Mouse (Mus musculus): ENCODE measurements around the gene Gm5105. TPM values are rescaled to one million over a fixed set of nuclear protein-coding genes. Genes with fewer than 3 reads are reported as not detected.

Gm5105 gene
- not detected in 2 replicates for polyA plus RNA-seq (2012; ENCODE audit: insufficient read depth, low replicate concordance)

DNA sequence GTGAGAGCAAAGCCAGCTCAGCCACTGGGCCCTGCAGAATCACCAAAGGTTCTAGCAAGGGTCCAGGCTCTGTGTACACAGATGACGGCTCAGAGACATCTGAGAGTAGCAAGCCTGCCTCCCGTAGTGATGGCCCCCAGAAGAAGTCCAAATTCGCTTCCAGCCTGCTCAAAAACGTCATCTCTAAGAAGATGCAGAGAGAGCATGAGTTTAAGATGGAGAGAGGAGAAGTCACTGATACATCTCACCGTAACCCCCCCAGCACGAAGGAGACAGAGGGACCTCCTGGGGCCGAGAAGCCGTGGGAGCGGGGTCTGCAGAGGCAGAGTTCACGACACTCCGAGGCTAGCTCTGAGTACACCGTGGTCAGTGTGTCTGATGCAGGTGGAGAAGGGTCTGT lies at the start of gene Gm5105:
Gm5105 (minus strand) TSS at position 101 of the 400 bp plus-strand sequence.
- H3K4me3 ChIP-seq (replicated peaks), result no peak within 1 kb of the TSS
- peaks cover 13% of the 10 kb centered on the region for H3K4me1 ChIP-seq
- no peaks in the 10 kb centered on the region for H3K36me3 ChIP-seq (replicated peaks; ENCODE audit: low read length)
- H3K9me3 ChIP-seq, result peaks cover 5% of the 10 kb centered on the region
- H3K27me3 ChIP-seq (replicated peaks), result peaks cover 67% of the 10 kb centered on the region
- TF ChIP-seq FLI1 (IDR thresholded peaks at IDR 0.05; ENCODE audit: low read length) (no peak), GATA1 (IDR thresholded peaks at IDR 0.05; ENCODE audit: borderline replicate concordance, low read length) (no peak)

DNA sequence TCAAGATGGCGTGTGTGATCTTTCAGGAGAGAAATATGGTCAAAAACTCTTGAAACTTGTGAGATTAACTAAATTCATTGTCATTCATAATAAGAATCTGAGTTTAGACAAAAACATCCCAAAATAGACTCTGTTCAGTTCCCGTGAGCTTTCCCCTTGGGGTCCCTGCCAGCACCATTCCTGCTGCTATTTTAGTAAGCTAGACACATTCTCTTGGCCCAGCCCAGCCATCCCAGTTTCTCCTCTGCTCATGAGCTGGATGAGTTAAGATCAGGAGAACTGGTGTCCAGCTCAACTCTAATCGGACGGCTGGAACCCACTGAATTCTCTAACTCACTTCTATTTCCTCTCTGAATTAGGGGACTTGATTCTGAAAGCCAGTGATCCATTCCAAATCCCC lies 49.7 kb upstream of the Gm5105 start:
- no peaks in the 10 kb centered on the region for H3K27me3 ChIP-seq (replicated peaks)
- TF ChIP-seq GATA1 (IDR thresholded peaks at IDR 0.05; ENCODE audit: borderline replicate concordance, low read length) (no peak), FLI1 (IDR thresholded peaks at IDR 0.05; ENCODE audit: low read length) (no peak)
- H3K36me3 ChIP-seq (replicated peaks; ENCODE audit: low read length), result no peaks in the 10 kb centered on the region
- H3K4me3 ChIP-seq (replicated peaks), result no peak overlapping the region
- H3K4me1 ChIP-seq, result no peaks in the 10 kb centered on the region
- H3K9me3 ChIP-seq, result no peaks in the 10 kb centered on the region

DNA sequence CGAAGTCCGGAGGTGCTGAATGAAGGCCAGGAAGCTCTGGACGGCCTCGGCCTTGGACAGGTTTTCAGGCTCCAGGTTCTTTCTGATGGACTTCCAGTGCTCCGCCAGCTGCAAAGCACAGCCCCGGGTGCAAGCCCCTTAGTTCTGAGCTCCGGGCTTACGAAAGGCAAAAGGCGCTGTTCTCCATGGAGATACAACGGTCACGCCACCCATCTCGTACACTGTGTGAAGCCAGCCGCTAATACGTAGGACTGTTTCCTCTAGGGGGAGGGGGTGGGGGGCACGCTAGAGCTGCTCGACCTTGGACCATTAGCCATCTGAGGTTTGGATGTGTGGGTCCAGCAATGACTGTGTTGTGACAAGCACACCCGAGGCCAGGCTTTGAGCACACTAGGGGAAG lies 46.9 kb upstream of the Gm5105 start:
- H3K27me3 ChIP-seq (replicated peaks), result peaks cover 3% of the 10 kb centered on the region
- H3K4me1 ChIP-seq, result peaks cover 8% of the 10 kb centered on the region; the same call in 1 of the 2 replicates
- H3K9me3 ChIP-seq, result no peaks in the 10 kb centered on the region
- no peak overlapping the region for H3K4me3 ChIP-seq (replicated peaks)
- no peaks in the 10 kb centered on the region for H3K36me3 ChIP-seq (replicated peaks; ENCODE audit: low read length)
- TF ChIP-seq FLI1 (IDR thresholded peaks at IDR 0.05; ENCODE audit: low read length), result no peak
- TF ChIP-seq GATA1 (IDR thresholded peaks at IDR 0.05; ENCODE audit: borderline replicate concordance, low read length), result no peak

DNA sequence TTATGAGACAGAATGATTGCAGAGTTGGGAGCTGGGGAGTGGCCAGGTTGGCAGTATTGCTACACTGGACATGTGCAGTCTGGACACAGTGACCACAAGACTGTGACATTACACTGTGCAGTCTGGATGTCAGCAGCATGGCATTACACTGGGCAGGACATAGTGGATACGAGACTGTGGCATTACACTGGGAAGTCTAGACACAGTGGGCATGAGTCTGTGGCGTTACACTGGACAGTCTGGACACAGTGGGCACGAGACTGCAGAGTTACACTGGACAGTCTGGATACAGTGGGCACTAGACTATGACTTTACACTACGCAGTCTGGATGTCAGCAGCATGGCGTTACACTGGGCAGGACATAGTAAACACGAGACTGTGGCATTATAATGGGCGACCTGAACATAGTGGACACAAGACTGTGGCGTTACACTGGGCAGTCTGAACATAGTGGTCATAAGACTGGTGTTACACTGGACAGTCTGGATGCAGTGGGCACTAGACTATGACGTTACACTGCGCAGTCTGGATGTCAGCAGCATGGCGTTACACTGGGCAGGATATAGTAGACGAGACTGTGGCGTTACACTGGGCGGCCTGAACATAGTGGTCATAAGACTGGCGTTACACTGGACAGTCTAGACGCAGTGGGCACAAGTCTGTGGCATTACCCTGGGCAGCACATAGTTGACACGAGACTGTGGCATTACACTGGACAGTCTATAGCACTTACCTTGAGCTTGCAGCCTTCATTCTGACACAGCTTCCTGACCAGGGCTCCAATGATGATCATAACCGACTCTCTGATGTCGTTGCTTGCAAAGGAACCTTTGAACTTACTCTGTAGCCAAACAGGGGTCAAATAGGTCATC lies 44.0 kb upstream of the Gm5105 start:
- H3K27me3 ChIP-seq (replicated peaks), result peaks cover 3% of the 10 kb centered on the region
- peaks cover 8% of the 10 kb centered on the region; the same call in 1 of the 2 replicates for H3K4me1 ChIP-seq

DNA sequence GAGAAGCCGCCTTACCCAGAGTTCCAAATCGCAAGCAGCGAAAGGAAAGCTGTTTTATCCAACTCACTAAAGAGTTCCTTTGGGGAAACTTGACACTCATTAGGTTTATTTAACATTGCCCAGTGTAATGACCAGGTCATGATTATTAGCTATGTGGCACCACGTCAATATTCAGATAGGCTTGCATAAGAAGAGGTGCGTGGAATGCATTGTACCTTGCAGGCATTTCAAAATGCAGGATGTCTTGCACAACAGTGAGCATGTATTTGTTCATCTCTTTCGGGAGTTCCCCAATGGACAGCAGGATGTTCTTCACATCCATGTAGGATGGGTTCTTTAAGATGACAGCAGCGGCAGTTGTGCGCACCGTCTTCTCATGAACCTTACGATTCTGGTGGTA lies 39.7 kb upstream of the Gm5105 start:
- H3K4me1 ChIP-seq, result peaks cover 11% of the 10 kb centered on the region; the same call in 1 of the 2 replicates
- no peak overlapping the region for H3K4me3 ChIP-seq (replicated peaks)
- TF ChIP-seq FLI1 (IDR thresholded peaks at IDR 0.05; ENCODE audit: low read length), result no peak
- TF ChIP-seq GATA1 (IDR thresholded peaks at IDR 0.05; ENCODE audit: borderline replicate concordance, low read length), result no peak
- peaks cover 3% of the 10 kb centered on the region for H3K27me3 ChIP-seq (replicated peaks)
- H3K36me3 ChIP-seq (replicated peaks; ENCODE audit: low read length), result no peaks in the 10 kb centered on the region
- H3K9me3 ChIP-seq, result no peaks in the 10 kb centered on the region

More for the DNA sequence above, 44.0 kb upstream of the Gm5105 start:
- Histone ChIP-seq H3K4me3 (replicated peaks) (peak overlapping the region; percentile 23), H3K36me3 (replicated peaks; ENCODE audit: low read length) (no peaks in the 10 kb centered on the region), H3K9me3 (no peaks in the 10 kb centered on the region)
- TF ChIP-seq FLI1 (IDR thresholded peaks at IDR 0.05; ENCODE audit: low read length) (no peak), GATA1 (IDR thresholded peaks at IDR 0.05; ENCODE audit: borderline replicate concordance, low read length) (no peak)

DNA sequence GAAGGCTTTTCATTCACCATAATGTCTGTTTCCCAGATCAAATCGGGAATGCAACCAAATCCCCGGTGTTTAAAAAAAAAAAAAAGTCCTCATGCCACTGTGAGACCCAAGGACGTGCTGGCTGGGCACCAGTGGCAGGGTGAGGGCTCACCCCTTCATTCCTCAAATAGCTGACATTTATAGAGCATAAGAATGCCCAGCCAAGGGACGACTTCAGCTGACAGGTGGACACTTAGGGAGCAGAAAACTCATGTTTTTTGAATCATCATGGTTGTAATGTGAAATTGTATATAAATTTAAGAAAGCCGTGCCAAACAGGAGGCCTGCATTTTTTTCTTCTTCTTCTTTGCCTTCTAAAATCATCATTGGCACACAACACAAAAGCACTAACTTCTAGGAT lies 37.9 kb upstream of the Gm5105 start:
- H3K4me3 ChIP-seq (replicated peaks), result no peak overlapping the region
- H3K4me1 ChIP-seq, result peaks cover 3% of the 10 kb centered on the region; the same call in 1 of the 2 replicates
- no peaks in the 10 kb centered on the region for H3K36me3 ChIP-seq (replicated peaks; ENCODE audit: low read length)
- no peaks in the 10 kb centered on the region for H3K27me3 ChIP-seq (replicated peaks)
- H3K9me3 ChIP-seq, result no peaks in the 10 kb centered on the region
- TF ChIP-seq FLI1 (IDR thresholded peaks at IDR 0.05; ENCODE audit: low read length), result no peak

DNA sequence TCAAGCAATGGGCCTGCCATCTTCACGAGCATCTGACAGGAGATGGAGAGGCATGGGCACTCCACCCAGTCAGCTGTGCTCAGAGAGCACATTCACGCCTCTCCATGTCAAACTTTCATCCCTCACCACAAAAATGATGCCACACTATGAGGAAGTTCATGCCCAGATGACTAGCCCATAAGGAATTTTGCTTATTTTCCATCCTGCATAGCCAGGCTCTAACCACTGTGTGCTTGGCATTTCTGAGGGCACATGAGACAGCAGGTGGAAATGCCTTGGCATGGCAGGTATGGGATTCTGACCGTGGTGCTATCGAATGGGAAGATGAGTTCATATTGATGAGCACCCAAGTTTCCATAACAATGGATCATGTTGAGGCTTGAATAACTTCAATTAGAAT lies 36.5 kb upstream of the Gm5105 start:
- Histone ChIP-seq H3K4me1 (peaks cover 5% of the 10 kb centered on the region), H3K4me3 (replicated peaks) (no peak overlapping the region), H3K9me3 (no peaks in the 10 kb centered on the region), H3K27me3 (replicated peaks) (no peaks in the 10 kb centered on the region), H3K36me3 (replicated peaks; ENCODE audit: low read length) (no peaks in the 10 kb centered on the region)
- no peak for TF ChIP-seq GATA1 (IDR thresholded peaks at IDR 0.05; ENCODE audit: borderline replicate concordance, low read length)
- TF ChIP-seq FLI1 (IDR thresholded peaks at IDR 0.05; ENCODE audit: low read length), result no peak

DNA sequence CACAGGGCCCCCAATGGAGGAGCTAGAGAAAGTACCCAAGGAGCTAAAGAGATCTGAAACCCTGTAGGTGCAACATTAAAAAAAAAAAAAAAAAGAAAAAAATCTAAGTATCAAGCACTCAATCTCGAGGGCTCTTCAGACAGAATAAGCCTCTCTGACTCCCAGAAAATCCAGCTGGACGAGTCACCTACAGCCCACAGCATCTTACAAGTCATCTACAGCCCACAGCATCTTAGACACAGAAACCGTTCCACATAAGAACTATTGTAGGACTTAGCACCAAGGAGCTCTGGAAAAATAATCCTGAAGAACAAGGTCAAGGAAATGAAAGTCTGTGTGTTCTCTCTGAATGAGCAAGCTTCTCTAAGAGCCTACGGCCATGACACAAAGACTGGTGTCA lies 34.7 kb upstream of the Gm5105 start:
- peaks cover 19% of the 10 kb centered on the region for H3K4me1 ChIP-seq
- H3K4me3 ChIP-seq (replicated peaks), result no peak overlapping the region
- H3K27me3 ChIP-seq (replicated peaks), result peaks cover 2% of the 10 kb centered on the region
- no peak for TF ChIP-seq FLI1 (IDR thresholded peaks at IDR 0.05; ENCODE audit: low read length)
- no peak for TF ChIP-seq GATA1 (IDR thresholded peaks at IDR 0.05; ENCODE audit: borderline replicate concordance, low read length)
- no peaks in the 10 kb centered on the region for H3K9me3 ChIP-seq
- no peaks in the 10 kb centered on the region for H3K36me3 ChIP-seq (replicated peaks; ENCODE audit: low read length)

DNA sequence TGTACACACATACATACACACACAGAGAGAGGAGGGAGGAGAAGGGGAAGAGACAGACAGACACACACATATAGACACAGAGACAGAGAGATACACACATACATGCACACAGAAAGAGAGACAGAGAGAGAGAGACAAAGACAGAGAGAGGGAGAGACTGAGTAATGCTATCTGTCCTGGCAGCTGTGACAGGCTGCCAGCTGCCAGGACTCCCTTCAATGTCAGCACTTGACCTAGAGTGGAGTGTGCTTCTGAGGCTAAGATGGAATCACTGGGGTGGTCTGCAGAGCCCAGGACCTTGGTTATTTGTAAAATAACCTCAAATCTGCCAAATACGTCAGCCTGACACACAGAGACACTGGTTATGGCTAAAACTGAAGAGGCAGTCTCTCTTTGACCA lies 30.5 kb upstream of the Gm5105 start:
- Histone ChIP-seq H3K4me3 (replicated peaks) (no peak overlapping the region), H3K27me3 (replicated peaks) (peaks cover 9% of the 10 kb centered on the region), H3K9me3 (no peaks in the 10 kb centered on the region), H3K36me3 (replicated peaks; ENCODE audit: low read length) (no peaks in the 10 kb centered on the region), H3K4me1 (peaks cover 16% of the 10 kb centered on the region)
- TF ChIP-seq GATA1 (IDR thresholded peaks at IDR 0.05; ENCODE audit: borderline replicate concordance, low read length) (no peak), FLI1 (IDR thresholded peaks at IDR 0.05; ENCODE audit: low read length) (no peak)

DNA sequence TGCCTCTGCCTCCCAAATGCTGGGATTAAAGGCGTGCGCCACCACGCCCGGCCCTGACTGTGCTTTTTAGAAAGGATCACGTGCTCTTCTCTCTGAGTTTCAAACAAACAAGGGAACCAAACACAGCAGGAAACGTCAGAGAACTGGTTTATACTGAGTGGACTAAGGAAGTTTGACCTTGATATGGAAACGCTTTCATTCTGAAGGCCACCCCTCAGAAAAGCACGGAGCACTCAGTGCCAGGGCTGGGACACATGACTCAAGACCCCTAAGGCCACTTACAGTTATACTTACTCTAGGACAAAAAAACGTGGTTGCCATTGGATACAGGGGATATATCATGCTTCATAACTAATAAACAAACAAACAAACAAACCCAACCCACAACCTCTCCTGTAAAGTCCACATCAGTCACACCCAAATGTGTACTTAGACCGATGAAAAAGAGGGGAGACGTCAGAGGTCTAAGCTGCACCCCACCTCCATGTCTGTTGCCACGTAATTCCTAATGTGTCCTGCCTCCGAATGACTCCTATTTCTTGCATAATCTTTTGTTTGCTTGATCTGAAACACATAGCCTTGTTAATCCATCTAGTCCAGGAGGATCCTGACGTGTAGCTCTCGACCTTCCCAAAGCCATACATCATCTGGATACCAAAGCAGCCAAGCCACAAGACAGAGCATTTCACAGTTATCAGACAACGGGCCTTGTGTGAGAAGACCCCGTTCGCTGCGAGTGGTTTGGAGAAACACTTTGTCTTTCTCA lies 29.3 kb upstream of the Gm5105 start:
- H3K4me3 ChIP-seq (replicated peaks), result no peak overlapping the region
- no peaks in the 10 kb centered on the region for H3K36me3 ChIP-seq (replicated peaks; ENCODE audit: low read length)
- H3K27me3 ChIP-seq (replicated peaks), result peaks cover 12% of the 10 kb centered on the region
- H3K9me3 ChIP-seq, result no peaks in the 10 kb centered on the region
- peaks cover 16% of the 10 kb centered on the region for H3K4me1 ChIP-seq
- TF ChIP-seq GATA1 (IDR thresholded peaks at IDR 0.05; ENCODE audit: borderline replicate concordance, low read length), result no peak
- TF ChIP-seq FLI1 (IDR thresholded peaks at IDR 0.05; ENCODE audit: low read length), result no peak
